Mouse (Mus musculus): ENCODE data around the gene Ldb1. TPM values are rescaled to one million over a fixed set of nuclear protein-coding genes. Genes with fewer than 3 reads are reported as not detected.

The Ldb1 gene
- total and polyA plus RNA-seq, 3 experiments: 68.6 to 405 (median 145) TPM

- no peak for TF ChIP-seq CTCF (IDR thresholded peaks at IDR 0.05; ENCODE audit: low read depth, low read length)
- no peak for TF ChIP-seq POLR2AphosphoS5 (IDR thresholded peaks at IDR 0.05; ENCODE audit: insufficient replicate concordance, low read depth, low read length)
- TF ChIP-seq GATA2 (IDR thresholded peaks at IDR 0.05; ENCODE audit: borderline replicate concordance, low read depth, low read length): no peak
- TF ChIP-seq TAL1 (conservative IDR thresholded peaks at IDR 0.05; ENCODE audit: low read depth, low read length): no peak
- TF ChIP-seq GATA1 (IDR thresholded peaks at IDR 0.05; ENCODE audit: borderline replicate concordance, low read length): no peak
- Histone ChIP-seq H3K36me3 (replicated peaks) (peaks cover 28% of the 10 kb centered on the region), H3K27me3 (ENCODE audit: insufficient read depth, low read length) (no peaks in the 10 kb centered on the region), H3K4me3 (ENCODE audit: low read depth, low read length) (no peak overlapping the region), H3K4me1 (ENCODE audit: insufficient read depth, low read depth, low read length) (no peaks in the 10 kb centered on the region), H3K9me3 (replicated peaks) (peaks cover 4% of the 10 kb centered on the region; the same call in 1 of the 2 replicates)
- ATAC-seq (ENCODE audit: extremely low read depth, insufficient number of reproducible peaks, low FRiP score, poor library complexity, severe bottlenecking) (no peak), DNase-seq (ENCODE audit: low spot score) (no peak)
These were observed 53.8 kb downstream of the Ldb1 start for GRCm38 (mm10) chr19:45991171-45991570.

- H3K4me3 ChIP-seq (ENCODE audit: low read depth, low read length): no peak overlapping the region
- no peaks in the 10 kb centered on the region for H3K27me3 ChIP-seq (ENCODE audit: insufficient read depth, low read length)
- TF ChIP-seq TAL1 (conservative IDR thresholded peaks at IDR 0.05; ENCODE audit: low read depth, low read length) (no peak), POLR2AphosphoS5 (IDR thresholded peaks at IDR 0.05; ENCODE audit: insufficient replicate concordance, low read depth, low read length) (no peak), GATA2 (IDR thresholded peaks at IDR 0.05; ENCODE audit: borderline replicate concordance, low read depth, low read length) (no peak), GATA1 (IDR thresholded peaks at IDR 0.05; ENCODE audit: borderline replicate concordance, low read length) (no peak), CTCF (IDR thresholded peaks at IDR 0.05; ENCODE audit: low read depth, low read length) (no peak)
- DNase-seq (ENCODE audit: low spot score) (no peak), ATAC-seq (ENCODE audit: extremely low read depth, insufficient number of reproducible peaks, low FRiP score, poor library complexity, severe bottlenecking) (no peak)
- no peaks in the 10 kb centered on the region for H3K9me3 ChIP-seq (replicated peaks)
- H3K4me1 ChIP-seq (ENCODE audit: insufficient read depth, low read depth, low read length): no peaks in the 10 kb centered on the region
- H3K36me3 ChIP-seq (replicated peaks): peaks cover 21% of the 10 kb centered on the region
These were observed 56.8 kb downstream of the Ldb1 start for GRCm38 (mm10) chr19:45988238-45988637.

DNA sequence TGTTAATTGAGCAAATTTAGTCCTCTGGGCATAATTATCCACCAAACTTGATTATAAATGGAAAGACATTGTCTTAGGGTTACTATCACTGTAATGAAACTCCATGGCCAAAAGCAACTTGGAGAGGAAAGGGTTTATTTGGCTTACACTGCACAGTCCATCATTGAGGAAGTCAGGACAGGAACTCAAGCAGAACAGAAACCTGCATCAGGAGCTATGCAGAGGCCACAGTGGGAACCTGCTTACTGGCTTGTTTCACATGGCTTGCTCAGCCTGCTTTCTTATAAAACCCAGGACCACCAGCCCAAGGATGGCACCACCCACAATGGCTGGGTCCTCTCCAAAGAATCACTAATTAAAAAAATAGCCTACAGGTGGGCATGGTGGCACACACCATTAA, 60.6 kb downstream of the Ldb1 start:
- ATAC-seq (ENCODE audit: extremely low read depth, insufficient number of reproducible peaks, low FRiP score, poor library complexity, severe bottlenecking): no peak
- TF ChIP-seq CTCF (IDR thresholded peaks at IDR 0.05; ENCODE audit: low read depth, low read length) (no peak), GATA1 (IDR thresholded peaks at IDR 0.05; ENCODE audit: borderline replicate concordance, low read length) (no peak), POLR2AphosphoS5 (IDR thresholded peaks at IDR 0.05; ENCODE audit: insufficient replicate concordance, low read depth, low read length) (no peak), TAL1 (conservative IDR thresholded peaks at IDR 0.05; ENCODE audit: low read depth, low read length) (no peak), GATA2 (IDR thresholded peaks at IDR 0.05; ENCODE audit: borderline replicate concordance, low read depth, low read length) (no peak)
- Histone ChIP-seq H3K9me3 (replicated peaks) (no peaks in the 10 kb centered on the region), H3K4me3 (ENCODE audit: low read depth, low read length) (no peak overlapping the region), H3K36me3 (replicated peaks) (peaks cover 14% of the 10 kb centered on the region), H3K27me3 (ENCODE audit: insufficient read depth, low read length) (no peaks in the 10 kb centered on the region), H3K4me1 (ENCODE audit: insufficient read depth, low read depth, low read length) (no peaks in the 10 kb centered on the region)
- DNase-seq (ENCODE audit: low spot score): no peak

Other genes with a start within 250 kb of the Ldb1 start
- gene Kcnip2, start 229.2 kb downstream of the Ldb1 start, total RNA-seq (2014; fragmentation: Nextera tagmentation): not detected in 2 replicates
- 0.05 TPM in 1 of 2 replicates, not detected in the other for gene Kcnip2, start 229.2 kb downstream of the Ldb1 start, total RNA-seq (2017)
- gene Kcnip2, start 229.2 kb downstream of the Ldb1 start, polyA plus RNA-seq (2012): not detected in 2 replicates
- 13.0 and 22.0 TPM in 2 replicates for gene Armh3, start 46.7 kb downstream of the Ldb1 start, total RNA-seq (2014; fragmentation: Nextera tagmentation)
- gene Armh3, start 46.7 kb downstream of the Ldb1 start, total RNA-seq (2017): 6.7 and 7.1 TPM in 2 replicates
- 1.6 and 1.9 TPM in 2 replicates for gene Armh3, start 46.7 kb downstream of the Ldb1 start, polyA plus RNA-seq (2012)
- 1.9 and 4.1 TPM in 2 replicates for gene Hps6, start 41.7 kb downstream of the Ldb1 start, total RNA-seq (2014; fragmentation: Nextera tagmentation)
- 7.6 and 8.0 TPM in 2 replicates for gene Hps6, start 41.7 kb downstream of the Ldb1 start, total RNA-seq (2017)
- gene Hps6, start 41.7 kb downstream of the Ldb1 start, polyA plus RNA-seq (2012): 15.0 and 16.4 TPM in 2 replicates
- gene Pprc1, start 328 bp downstream of the Ldb1 start, total RNA-seq (2014; fragmentation: Nextera tagmentation): 72.0 and 132 TPM in 2 replicates
- 9.8 and 11.8 TPM in 2 replicates for gene Pprc1, start 328 bp downstream of the Ldb1 start, total RNA-seq (2017)
- 54.8 and 73.3 TPM in 2 replicates for gene Pprc1, start 328 bp downstream of the Ldb1 start, polyA plus RNA-seq (2012)
- 116 and 130 TPM in 2 replicates for gene Nolc1, start 30.6 kb upstream of the Ldb1 start, total RNA-seq (2014; fragmentation: Nextera tagmentation)
- gene Nolc1, start 30.6 kb upstream of the Ldb1 start, total RNA-seq (2017): 121 and 153 TPM in 2 replicates
- 145 and 147 TPM in 2 replicates for gene Nolc1, start 30.6 kb upstream of the Ldb1 start, polyA plus RNA-seq (2012)
- gene Elovl3, start 86.7 kb upstream of the Ldb1 start, total RNA-seq (2014; fragmentation: Nextera tagmentation): not detected in 2 replicates
- gene Elovl3, start 86.7 kb upstream of the Ldb1 start, total RNA-seq (2017): 0.06 TPM in 1 of 2 replicates, not detected in the other
- not detected in 2 replicates for gene Elovl3, start 86.7 kb upstream of the Ldb1 start, polyA plus RNA-seq (2012)
- not detected in 2 replicates for gene Pitx3, start 103.1 kb upstream of the Ldb1 start, total RNA-seq (2014; fragmentation: Nextera tagmentation)
- gene Pitx3, start 103.1 kb upstream of the Ldb1 start, total RNA-seq (2017): not detected in 2 replicates
- not detected in 2 replicates for gene Pitx3, start 103.1 kb upstream of the Ldb1 start, polyA plus RNA-seq (2012)
- gene Gbf1, start 107.3 kb upstream of the Ldb1 start, total RNA-seq (2014; fragmentation: Nextera tagmentation): 111 and 133 TPM in 2 replicates
- gene Gbf1, start 107.3 kb upstream of the Ldb1 start, total RNA-seq (2017): 25.7 and 33.4 TPM in 2 replicates
- gene Gbf1, start 107.3 kb upstream of the Ldb1 start, polyA plus RNA-seq (2012): 292 and 312 TPM in 2 replicates